Mouse (Mus musculus): ENCODE results near the gene Cldn4. TPM values are rescaled to one million over a fixed set of nuclear protein-coding genes. Genes with fewer than 3 reads are reported as not detected.
"Not testable (repeated sequence)": the region's sequence is repeated elsewhere in the genome, so short reads cannot be mapped to it uniquely, and the experiment has no call there.

The Cldn4 gene
- polyA plus RNA-seq, 1 experiment, result not detected

DNA sequence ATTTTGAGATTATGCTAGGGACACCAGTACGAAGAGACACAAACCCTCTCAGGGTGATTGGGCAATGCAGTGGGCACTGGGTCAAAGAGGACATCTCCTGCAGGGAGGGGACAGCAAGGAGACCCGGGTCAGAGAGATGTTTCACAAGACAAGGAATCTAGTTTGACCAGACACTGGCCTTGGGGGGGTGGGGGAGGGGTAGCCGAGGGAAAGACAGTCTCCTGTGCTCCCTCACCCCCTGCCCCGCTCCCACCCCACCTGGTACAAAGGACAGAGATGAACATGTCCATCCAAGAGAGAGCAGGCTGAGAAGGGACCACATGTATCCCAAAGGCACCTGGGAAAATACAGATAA is 1.3 kb upstream of the Cldn4 start:
- Histone ChIP-seq H3K9me3 (ENCODE audit: control insufficient read depth, low read length) (no peaks in the 10 kb centered on the region), H3K36me3 (ENCODE audit: control insufficient read depth) (no peaks in the 10 kb centered on the region), H3K4me3 (replicated peaks) (no peak overlapping the region), H3K27me3 (ENCODE audit: control insufficient read depth) (peaks cover 39% of the 10 kb centered on the region), H3K4me1 (ENCODE audit: control insufficient read depth) (peaks cover 13% of the 10 kb centered on the region)
- no peak for TF ChIP-seq TAL1 (IDR thresholded peaks at IDR 0.05; ENCODE audit: low read length)
- TF ChIP-seq GATA1 (IDR thresholded peaks at IDR 0.05; ENCODE audit: low read length), result no peak

DNA sequence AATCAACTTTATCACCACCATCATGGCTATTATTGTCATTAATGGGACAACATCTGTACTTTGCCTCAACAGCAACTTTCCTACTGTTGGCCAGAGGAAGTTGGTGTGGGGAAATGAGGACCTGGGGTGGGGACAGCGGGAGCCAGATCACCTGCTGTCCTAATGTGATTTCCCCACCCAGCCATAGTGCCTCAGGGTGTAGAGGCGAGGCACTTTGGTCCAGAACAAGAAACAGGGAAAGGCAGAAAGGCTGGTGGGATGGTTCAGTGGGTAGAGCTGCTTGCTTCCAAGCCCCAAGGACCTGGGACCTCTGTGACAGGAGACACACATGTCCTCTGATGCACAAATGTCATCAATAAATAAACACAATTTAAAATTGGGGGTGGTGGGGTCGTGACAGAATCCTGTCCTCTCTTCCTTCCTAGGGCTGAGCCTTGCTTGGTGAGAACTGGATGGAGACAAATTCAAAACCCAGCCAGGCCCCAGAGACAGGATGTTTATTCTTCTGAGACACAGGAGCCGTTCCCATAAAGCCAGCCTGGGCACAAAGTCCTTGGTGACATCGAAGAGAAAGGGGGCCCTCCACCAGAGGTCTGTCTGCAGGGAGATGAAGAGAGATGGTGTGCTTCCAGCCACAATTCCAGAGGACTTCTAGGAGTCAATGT is 818 bp upstream of the Cldn4 start:
- no peak for TF ChIP-seq TAL1 (IDR thresholded peaks at IDR 0.05; ENCODE audit: low read length)
- no peak for TF ChIP-seq GATA1 (IDR thresholded peaks at IDR 0.05; ENCODE audit: low read length)
- Histone ChIP-seq H3K27me3 (ENCODE audit: control insufficient read depth) (peaks cover 35% of the 10 kb centered on the region), H3K9me3 (ENCODE audit: control insufficient read depth, low read length) (no peaks in the 10 kb centered on the region), H3K4me3 (replicated peaks) (no peak overlapping the region), H3K4me1 (ENCODE audit: control insufficient read depth) (peaks cover 13% of the 10 kb centered on the region), H3K36me3 (ENCODE audit: control insufficient read depth) (no peaks in the 10 kb centered on the region)

DNA sequence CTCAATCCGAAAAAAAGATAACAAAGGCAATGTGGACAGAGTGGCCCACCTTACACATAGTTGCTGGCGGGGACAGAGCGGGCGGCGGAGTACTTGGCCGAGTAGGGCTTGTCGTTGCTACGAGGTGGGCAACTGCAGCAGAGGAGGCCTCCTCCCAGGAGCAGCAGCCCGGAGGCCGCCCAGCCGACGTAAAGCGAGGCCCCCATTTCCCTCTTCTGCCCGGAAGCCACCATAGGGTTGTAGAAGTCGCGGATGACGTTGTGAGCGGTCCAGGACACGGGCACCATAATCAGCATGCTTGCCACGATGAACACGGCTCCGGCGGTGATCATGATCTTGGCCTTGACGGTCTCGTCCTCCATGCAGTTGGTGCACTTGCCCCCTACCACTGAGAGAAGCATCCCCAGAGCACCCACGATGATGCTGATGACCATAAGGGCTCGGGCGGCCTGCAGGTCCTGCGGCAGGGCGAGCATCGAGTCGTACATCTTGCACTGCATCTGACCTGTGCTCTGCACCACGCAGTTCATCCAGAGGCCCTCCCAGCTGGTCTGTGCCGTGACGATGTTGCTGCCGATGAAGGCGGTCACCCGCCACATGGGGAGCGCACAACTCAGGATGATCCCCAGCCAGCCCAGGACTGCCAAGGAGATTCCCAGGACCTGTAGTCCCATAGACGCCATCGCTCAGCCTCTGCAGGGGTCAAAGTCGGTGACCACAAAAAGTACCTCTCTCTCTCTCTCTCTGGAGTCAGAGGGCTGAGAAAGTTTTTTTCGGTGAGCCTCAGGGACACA is 474 bp downstream of the Cldn4 start:
- Histone ChIP-seq H3K9me3 (ENCODE audit: control insufficient read depth, low read length) (no peaks in the 10 kb centered on the region), H3K4me1 (ENCODE audit: control insufficient read depth) (peaks cover 10% of the 10 kb centered on the region), H3K4me3 (replicated peaks) (no peak overlapping the region), H3K27me3 (ENCODE audit: control insufficient read depth) (peaks cover 26% of the 10 kb centered on the region), H3K36me3 (ENCODE audit: control insufficient read depth) (no peaks in the 10 kb centered on the region)
- no peak for TF ChIP-seq TAL1 (IDR thresholded peaks at IDR 0.05; ENCODE audit: low read length)
- TF ChIP-seq GATA1 (IDR thresholded peaks at IDR 0.05; ENCODE audit: low read length), result no peak

DNA sequence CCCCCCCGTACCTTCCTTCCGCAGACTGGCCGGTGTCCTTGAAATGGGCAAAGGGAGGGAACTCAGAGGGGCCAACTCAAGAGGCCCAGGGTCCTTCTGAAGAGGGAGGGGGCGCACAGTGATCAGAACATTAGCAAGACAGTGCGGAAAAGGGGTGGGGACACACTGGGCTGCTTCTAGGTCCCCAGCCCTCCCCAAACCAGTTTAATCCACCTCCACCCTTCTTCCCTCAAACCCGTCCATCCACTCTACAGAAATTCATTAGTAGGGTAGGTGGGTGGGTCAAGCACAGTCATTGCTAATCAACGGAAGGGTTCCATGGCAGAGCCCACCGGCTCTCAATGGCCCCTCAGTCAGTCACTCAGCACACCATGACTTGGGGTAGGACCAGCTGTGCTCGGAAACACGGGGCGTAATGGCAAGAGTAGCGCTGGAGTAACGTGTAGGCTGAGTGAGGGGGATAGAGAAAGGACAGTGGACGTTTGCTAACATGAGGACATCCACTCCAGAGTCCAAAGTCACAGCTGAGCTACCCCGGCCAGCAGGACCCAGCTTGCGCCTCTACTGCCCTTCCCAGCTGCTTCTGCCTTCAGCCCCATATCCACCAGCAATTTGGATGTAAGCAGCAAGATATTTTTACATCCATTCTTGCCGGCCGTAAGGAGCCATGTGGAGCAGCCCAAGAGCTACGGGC is 1.3 kb downstream of the Cldn4 start:
- H3K9me3 ChIP-seq (ENCODE audit: control insufficient read depth, low read length), result no peaks in the 10 kb centered on the region
- no peak overlapping the region for H3K4me3 ChIP-seq (replicated peaks)
- H3K4me1 ChIP-seq (ENCODE audit: control insufficient read depth), result peaks cover 10% of the 10 kb centered on the region
- TF ChIP-seq GATA1 (IDR thresholded peaks at IDR 0.05; ENCODE audit: low read length), result no peak
- no peak for TF ChIP-seq TAL1 (IDR thresholded peaks at IDR 0.05; ENCODE audit: low read length)
- no peaks in the 10 kb centered on the region; the same call in 1 of the 2 replicates for H3K36me3 ChIP-seq (ENCODE audit: control insufficient read depth)
- H3K27me3 ChIP-seq (ENCODE audit: control insufficient read depth), result peaks cover 21% of the 10 kb centered on the region

DNA sequence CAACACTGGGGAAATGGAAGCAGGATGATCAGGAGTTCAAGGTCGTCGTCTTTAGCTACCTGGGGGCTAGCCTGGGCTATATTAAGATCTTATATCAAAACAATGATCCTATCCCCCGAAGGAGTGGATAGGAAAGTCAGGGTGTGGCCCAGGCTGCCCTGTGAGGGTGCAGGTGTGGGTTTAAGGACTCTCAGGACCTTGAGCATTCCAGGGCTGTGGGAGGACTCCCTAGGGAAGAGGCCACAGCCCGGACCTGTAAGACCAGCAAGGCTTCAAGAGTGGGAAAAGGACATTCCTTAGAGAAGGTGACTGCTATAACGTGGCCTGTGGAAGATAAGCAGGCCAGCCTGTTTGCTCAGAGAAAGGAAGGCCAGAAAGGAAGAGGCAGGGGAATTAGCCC is 2.6 kb downstream of the Cldn4 start:
- Histone ChIP-seq H3K4me3 (replicated peaks) (no peak overlapping the region), H3K9me3 (ENCODE audit: control insufficient read depth, low read length) (no peaks in the 10 kb centered on the region), H3K27me3 (ENCODE audit: control insufficient read depth) (peaks cover 21% of the 10 kb centered on the region), H3K36me3 (ENCODE audit: control insufficient read depth) (no peaks in the 10 kb centered on the region; the same call in 1 of the 2 replicates), H3K4me1 (ENCODE audit: control insufficient read depth) (peaks cover 12% of the 10 kb centered on the region)
- TF ChIP-seq TAL1 (IDR thresholded peaks at IDR 0.05; ENCODE audit: low read length), result no peak
- no peak for TF ChIP-seq GATA1 (IDR thresholded peaks at IDR 0.05; ENCODE audit: low read length)

DNA sequence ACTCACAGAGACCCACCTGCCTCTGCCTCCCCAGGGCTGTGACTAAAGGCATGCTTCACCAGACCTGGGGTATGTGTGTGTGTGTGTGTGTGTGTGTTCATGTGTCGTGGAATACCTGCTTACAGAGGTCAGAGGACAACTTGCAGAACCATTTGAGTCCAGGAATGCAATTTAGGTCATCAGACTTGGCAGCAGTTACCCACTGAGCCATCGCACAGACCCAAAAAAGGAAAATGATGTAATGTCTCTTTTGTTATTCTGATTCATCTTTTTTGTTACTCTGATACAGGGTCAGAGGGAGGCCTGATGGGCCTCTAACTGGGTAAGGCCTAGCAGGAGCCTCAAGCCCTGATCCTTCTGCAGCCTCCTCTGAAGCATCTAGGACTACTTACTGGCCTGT is 4.0 kb downstream of the Cldn4 start:
- Histone ChIP-seq H3K27me3 (ENCODE audit: control insufficient read depth) (peaks cover 21% of the 10 kb centered on the region), H3K4me3 (replicated peaks) (no peak overlapping the region), H3K4me1 (ENCODE audit: control insufficient read depth) (peaks cover 12% of the 10 kb centered on the region), H3K36me3 (ENCODE audit: control insufficient read depth) (no peaks in the 10 kb centered on the region; the same call in 1 of the 2 replicates), H3K9me3 (ENCODE audit: control insufficient read depth, low read length) (no peaks in the 10 kb centered on the region)
- TF ChIP-seq GATA1 (IDR thresholded peaks at IDR 0.05; ENCODE audit: low read length), result no peak
- TF ChIP-seq TAL1 (IDR thresholded peaks at IDR 0.05; ENCODE audit: low read length), result no peak

DNA sequence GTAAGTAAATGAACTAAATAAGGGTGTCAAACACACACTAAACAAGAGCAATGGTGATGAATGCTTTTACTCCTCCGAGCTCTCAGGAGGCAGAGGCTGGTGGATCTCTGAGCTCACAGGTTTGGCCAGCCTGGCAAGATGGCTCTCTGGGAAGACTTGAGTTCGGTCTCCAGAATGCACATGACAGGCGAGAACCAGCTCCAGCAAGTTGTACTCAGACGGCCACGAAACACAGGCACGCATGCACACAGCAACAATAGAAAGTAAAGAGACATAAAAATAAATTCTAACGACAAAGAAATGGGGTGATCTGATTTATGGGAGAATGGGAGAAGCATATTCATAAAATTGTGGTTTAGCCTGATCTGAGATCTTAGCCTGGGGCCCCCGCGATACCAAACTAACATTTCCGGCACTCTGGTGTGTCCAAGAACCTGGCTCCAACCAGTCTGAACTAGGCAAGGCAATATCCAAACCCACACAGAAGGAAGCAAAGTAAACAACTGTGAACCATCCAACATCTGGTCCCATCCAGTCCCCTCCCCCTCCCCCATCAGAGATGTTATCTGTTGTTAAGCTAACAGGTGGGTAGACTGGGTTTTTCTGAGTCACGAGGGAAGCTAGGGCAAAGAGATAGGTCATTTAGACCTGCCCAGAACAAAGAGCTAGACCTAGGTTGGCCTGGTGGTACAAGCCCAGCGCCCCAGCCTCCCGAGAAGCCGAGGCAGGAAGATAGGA is 5.1 kb downstream of the Cldn4 start:
- H3K9me3 ChIP-seq (ENCODE audit: control insufficient read depth, low read length), result no peaks in the 10 kb centered on the region
- H3K4me1 ChIP-seq (ENCODE audit: control insufficient read depth), result peaks cover 12% of the 10 kb centered on the region
- TF ChIP-seq TAL1 (IDR thresholded peaks at IDR 0.05; ENCODE audit: low read length), result no peak
- no peak for TF ChIP-seq GATA1 (IDR thresholded peaks at IDR 0.05; ENCODE audit: low read length)
- no peaks in the 10 kb centered on the region; the same call in 1 of the 2 replicates for H3K36me3 ChIP-seq (ENCODE audit: control insufficient read depth)
- H3K4me3 ChIP-seq (replicated peaks), result no peak overlapping the region
- peaks cover 14% of the 10 kb centered on the region for H3K27me3 ChIP-seq (ENCODE audit: control insufficient read depth)

DNA sequence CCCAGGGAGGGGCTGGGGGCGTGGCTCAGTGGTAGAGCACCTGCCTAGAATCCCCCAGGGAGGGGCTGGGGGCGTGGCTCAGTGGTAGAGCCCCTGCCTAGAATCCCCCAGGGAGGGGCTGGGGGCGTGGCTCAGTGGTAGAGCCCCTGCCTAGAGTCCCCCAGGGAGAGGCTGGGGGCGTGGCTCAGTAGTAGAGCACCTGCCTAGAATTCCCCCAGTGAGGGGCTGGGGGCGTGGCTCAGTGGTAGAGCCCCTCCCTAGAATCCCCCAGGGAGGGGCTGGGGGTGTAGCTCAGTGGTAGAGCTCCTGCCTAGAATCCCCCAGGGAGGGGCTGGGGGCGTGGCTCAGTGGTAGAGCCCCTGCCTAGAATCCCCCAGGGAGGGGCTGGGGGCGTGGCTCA is 7.2 kb downstream of the Cldn4 start:
- Histone ChIP-seq H3K4me1 (ENCODE audit: control insufficient read depth) (peaks cover 14% of the 10 kb centered on the region), H3K36me3 (ENCODE audit: control insufficient read depth) (peaks cover 12% of the 10 kb centered on the region)
- H3K27me3 ChIP-seq (ENCODE audit: control insufficient read depth), result not testable (repeated sequence)

DNA sequence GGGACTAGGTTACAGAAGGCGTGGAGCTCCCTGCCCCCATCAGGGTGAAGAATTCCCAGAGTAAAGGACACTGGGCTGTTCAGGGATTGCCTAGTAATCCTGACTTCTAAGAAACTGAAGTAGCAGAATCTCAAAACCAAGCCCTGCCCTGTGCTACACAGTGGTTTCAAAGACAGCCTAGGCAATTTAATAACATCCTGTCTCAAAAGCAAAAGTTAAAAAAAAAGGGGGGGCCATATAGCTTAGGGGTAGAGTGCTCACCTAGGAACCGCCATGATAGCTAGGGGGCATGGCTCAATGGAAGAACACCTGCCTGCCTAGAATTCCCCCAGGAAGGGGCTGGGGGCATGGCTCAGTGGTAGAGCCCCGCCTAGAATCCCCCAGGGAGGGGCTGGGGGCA is 7.7 kb downstream of the Cldn4 start:
- peaks cover 17% of the 10 kb centered on the region for H3K4me1 ChIP-seq (ENCODE audit: control insufficient read depth)
- no peak for TF ChIP-seq TAL1 (IDR thresholded peaks at IDR 0.05; ENCODE audit: low read length)
- no peak for TF ChIP-seq GATA1 (IDR thresholded peaks at IDR 0.05; ENCODE audit: low read length)
- no peaks in the 10 kb centered on the region for H3K9me3 ChIP-seq (ENCODE audit: control insufficient read depth, low read length)
- H3K36me3 ChIP-seq (ENCODE audit: control insufficient read depth), result peaks cover 17% of the 10 kb centered on the region
- H3K4me3 ChIP-seq (replicated peaks), result no peak overlapping the region
- no peaks in the 10 kb centered on the region for H3K27me3 ChIP-seq (ENCODE audit: control insufficient read depth)

More for the DNA sequence above, 7.2 kb downstream of the Cldn4 start:
- H3K4me3 ChIP-seq (replicated peaks); H3K9me3 ChIP-seq (ENCODE audit: control insufficient read depth, low read length): not testable (repeated sequence)

Data from erythroblast, embryonic 14.5 days (primary cell).